Mouse (Mus musculus) CH12.LX (cell line): ENCODE data around the gene Alk. TPM values are rescaled to one million over a fixed set of nuclear protein-coding genes. Genes with fewer than 3 reads are reported as not detected.

Experiments
- DNase-seq: peaks from one replicate; pipeline ENCODE4 v3.0.0-alpha.2; 2013; ENCODE audit errors: extremely low read depth
- H3K27ac ChIP-seq: 2 replicates; pipeline ENCODE4 v1.5.1; 2012; ENCODE audit warnings: low read depth, mild to moderate bottlenecking, control low read depth, moderate library complexity; ENCODE audit not compliant: insufficient read depth
- H3K27me3 ChIP-seq: replicated peaks from 2 replicates; pipeline ENCODE3; 2012; ENCODE audit warnings: inconsistent platforms
- H3K36me3 ChIP-seq, 2 experiments: replicated peaks in 1 of 2; 2 replicates each; pipeline versions ENCODE3 to v1.6.1; 2012; ENCODE audit warnings: inconsistent platforms in 1 of 2, low read length in 1 of 2, mild to moderate bottlenecking in 1 of 2, mixed read lengths in 1 of 2, moderate library complexity in 1 of 2; ENCODE audit not compliant: control insufficient read depth in 1 of 2, insufficient read depth in 1 of 2
- H3K4me1 ChIP-seq, 2 experiments: 2 replicates each; pipeline ENCODE4 v1.6.1; 2012; ENCODE audit warnings: inconsistent platforms in 1 of 2, moderate library complexity in 1 of 2; ENCODE audit not compliant: insufficient read depth in 2 of 2, control insufficient read depth in 1 of 2
- H3K4me2 ChIP-seq: 2 replicates; pipeline ENCODE4 v1.6.1; 2012; ENCODE audit warnings: low read depth, mild to moderate bottlenecking, control low read depth; ENCODE audit not compliant: poor library complexity, insufficient read depth, severe bottlenecking
- H3K4me3 ChIP-seq, 3 experiments: fragments of 150-350 bp in 1 of 3; sonication (generic) in 1 of 3; replicated peaks in 1 of 3; 2 replicates each; pipeline versions ENCODE3 to v1.5.1; 2011 to 2012; ENCODE audit warnings: low read depth in 2 of 3, low read length in 2 of 3, mild to moderate bottlenecking in 2 of 3, moderate library complexity in 2 of 3, control low read depth in 1 of 3, improper control_type of control experiment in 1 of 3, inconsistent platforms in 1 of 3, mixed read lengths in 1 of 3; ENCODE audit not compliant: poor library complexity in 1 of 3
- H3K79me2 ChIP-seq: replicated peaks from 2 replicates; pipeline ENCODE4 v1.6.1; 2012; ENCODE audit warnings: mild to moderate bottlenecking, moderate library complexity; ENCODE audit not compliant: control insufficient read depth, poor library complexity, insufficient read depth, severe bottlenecking; ENCODE audit errors: extremely low read depth
- H3K9ac ChIP-seq: 2 replicates; pipeline ENCODE4 v1.6.1; 2012; ENCODE audit warnings: low read depth, mild to moderate bottlenecking, control low read depth, moderate library complexity; ENCODE audit not compliant: insufficient read depth
- H3K9me3 ChIP-seq: replicated peaks from 2 replicates; pipeline ENCODE3; 2012; ENCODE audit warnings: low read length, inconsistent platforms, mixed read lengths
- BHLHE40 ChIP-seq: IDR thresholded peaks from 2 replicates; pipeline ENCODE4 v1.6.1; 2011; ENCODE audit warnings: mild to moderate bottlenecking, low read depth, low read length, improper control_type of control experiment
- CTCF ChIP-seq, 2 experiments: IDR thresholded peaks in 1 of 2; conservative IDR thresholded peaks in 1 of 2; 2 replicates each; pipeline ENCODE4 v1.5.1; 2011 to 2012; ENCODE audit warnings: low read depth in 2 of 2, low read length in 2 of 2, improper control_type of control experiment in 1 of 2, inconsistent platforms in 1 of 2, mild to moderate bottlenecking in 1 of 2, moderate library complexity in 1 of 2
- E2F4 ChIP-seq: IDR thresholded peaks from 2 replicates; pipeline ENCODE4 v1.6.1; 2011; ENCODE audit warnings: low read depth, low read length, improper control_type of control experiment; ENCODE audit not compliant: insufficient replicate concordance
- GABPA ChIP-seq: IDR thresholded peaks from 2 replicates; pipeline ENCODE4 v1.6.1; 2012; ENCODE audit warnings: low read depth, low read length, improper control_type of control experiment, inconsistent platforms; ENCODE audit not compliant: insufficient replicate concordance
- HCFC1 ChIP-seq: IDR thresholded peaks from 2 replicates; pipeline ENCODE4 v1.6.1; 2012; ENCODE audit warnings: low read depth, mild to moderate bottlenecking, inconsistent platforms, low read length, improper control_type of control experiment
- JUND ChIP-seq: conservative IDR thresholded peaks from 2 replicates; pipeline ENCODE4 v1.6.1; 2011; ENCODE audit warnings: low read depth, low read length, improper control_type of control experiment
- KAT2A ChIP-seq: IDR thresholded peaks from 2 replicates; pipeline ENCODE4 v1.6.1; 2012; ENCODE audit warnings: low read length, improper control_type of control experiment, inconsistent platforms; ENCODE audit not compliant: insufficient replicate concordance
- MAZ ChIP-seq: IDR thresholded peaks from 2 replicates; pipeline ENCODE4 v1.6.1; 2012; ENCODE audit warnings: low read depth, mild to moderate bottlenecking, inconsistent platforms, low read length, improper control_type of control experiment, moderate library complexity
- MXI1 ChIP-seq: IDR thresholded peaks from 2 replicates; pipeline ENCODE4 v1.6.1; 2011; ENCODE audit warnings: mild to moderate bottlenecking, low read depth, low read length, improper control_type of control experiment
- MYC ChIP-seq: IDR thresholded peaks from 2 replicates; pipeline ENCODE4 v1.6.1; 2011; ENCODE audit warnings: low read depth, mild to moderate bottlenecking, improper control_type of control experiment, low read length
- NELFE ChIP-seq: IDR thresholded peaks from 2 replicates; pipeline ENCODE4 v1.6.1; 2011; ENCODE audit warnings: low read depth, low read length, improper control_type of control experiment
- POLR2A ChIP-seq: IDR thresholded peaks from 2 replicates; pipeline ENCODE4 v1.6.1; 2011; ENCODE audit warnings: low read depth, mild to moderate bottlenecking, improper control_type of control experiment, low read length
- RAD21 ChIP-seq: IDR thresholded peaks from 2 replicates; pipeline ENCODE4 v1.6.1; 2011; ENCODE audit warnings: low read depth, mild to moderate bottlenecking, low read length, improper control_type of control experiment, moderate library complexity
- RCOR1 ChIP-seq: conservative IDR thresholded peaks from 2 replicates; pipeline ENCODE4 v1.6.1; 2012; ENCODE audit warnings: low read depth, mild to moderate bottlenecking, inconsistent platforms, low read length, improper control_type of control experiment
- SMC3 ChIP-seq: IDR thresholded peaks from 2 replicates; pipeline ENCODE4 v1.6.1; 2011; ENCODE audit warnings: low read depth, low read length, improper control_type of control experiment
- TBP ChIP-seq: conservative IDR thresholded peaks from 2 replicates; pipeline ENCODE4 v1.6.1; 2011; ENCODE audit warnings: low read depth, low read length, improper control_type of control experiment
- UBTF ChIP-seq: IDR thresholded peaks from 2 replicates; pipeline ENCODE4 v1.6.1; 2012; ENCODE audit warnings: low read depth, mild to moderate bottlenecking, inconsistent platforms, low read length, improper control_type of control experiment, moderate library complexity
- USF1 ChIP-seq: IDR thresholded peaks from 2 replicates; pipeline ENCODE4 v1.6.1; 2014; ENCODE audit warnings: low read depth, mild to moderate bottlenecking, inconsistent platforms, low read length, improper control_type of control experiment
- USF2 ChIP-seq: conservative IDR thresholded peaks from 2 replicates; pipeline ENCODE4 v1.6.1; 2011; ENCODE audit warnings: low read depth, low read length, improper control_type of control experiment
- ZC3H11A ChIP-seq: IDR thresholded peaks from 2 replicates; pipeline ENCODE4 v1.6.1; 2012; ENCODE audit warnings: low read depth, mild to moderate bottlenecking, inconsistent platforms, low read length, improper control_type of control experiment
- ZKSCAN1 ChIP-seq: IDR thresholded peaks from 2 replicates; pipeline ENCODE4 v1.6.1; 2012; ENCODE audit warnings: low read depth, inconsistent platforms, low read length, improper control_type of control experiment, borderline replicate concordance
- dilution Hi-C: fragments of 300-500 bp; cut with MboI; formaldehyde crosslinking; loops from 2 replicates; pipeline ENCODE4 v1.14.3; 2020; ENCODE audit warnings: low sequenced_read_pairs; ENCODE audit not compliant: extremely low pct_unique_long_range_greater_than_20kb, extremely low pct_ligation_motif_present
- in situ Hi-C: fragments of 300-500 bp; cut with MboI; formaldehyde crosslinking; loops from 3 replicates; pipeline ENCODE4 v1.14.3; 2019; ENCODE audit warnings: low sequenced_read_pairs, low pct_ligation_motif_present, low pct_unique_long_range_greater_than_20kb, mixed read lengths
- polyA plus RNA-seq: library from polyadenylated mRNA; unstranded; fragments of >175 nt; gene quantifications from 2 replicates; pipeline ENCODE4 v1.2.1, GENCODE M21; 2012; ENCODE audit warnings: low read depth; ENCODE audit not compliant: insufficient read length
- total RNA-seq, 2 experiments: library from RNA; depleted of rRNA; stranded (reverse); fragments of 300-350 nt in 1 of 2; fragments of >200 nt in 1 of 2; gene quantifications; 2 replicates each; pipeline ENCODE4 v1.2.3; 2012 to 2014

Alk gene
- total and polyA plus RNA-seq, 3 experiments: 0.38 to 0.63 (median 0.44) TPM

GRCm38 (mm10) chr17:72265171-72266022 is 339.0 kb downstream of the Alk start:
- Histone ChIP-seq H3K4me1 (peaks cover 5 to 11% of the 10 kb centered on the region in 2 experiments; a peak in 3 of 4 replicates), H3K4me2 (no peak overlapping the region), H3K79me2 (no peaks in the 10 kb centered on the region), H3K9me3 (no peaks in the 10 kb centered on the region), H3K9ac (no peak overlapping the region), H3K4me3 (no peak overlapping the region), H3K27ac (no peak overlapping the region), H3K27me3 (no peaks in the 10 kb centered on the region), H3K36me3 (no peaks in the 10 kb centered on the region)
- no peak for DNase-seq
- in situ Hi-C loops: no loop called here
- dilution Hi-C loops: no loop called here
- TF ChIP-seq ZKSCAN1 (no peak), USF2 (no peak), GABPA (no peak), HCFC1 (no peak), POLR2A (no peak), MYC (no peak), E2F4 (no peak), RAD21 (no peak), USF1 (no peak), SMC3 (no peak), MXI1 (no peak), MAZ (no peak), ZC3H11A (no peak), RCOR1 (no peak), KAT2A (no peak)

- H3K79me2 ChIP-seq: no peaks in the 10 kb centered on the region
- TF ChIP-seq NELFE: no peak
- TF ChIP-seq TBP: no peak
- TF ChIP-seq UBTF: no peak
- no peak for TF ChIP-seq CTCF (conservative IDR thresholded peaks at IDR 0.05 in 1 of 2, IDR thresholded peaks at IDR 0.05 in 1 of 2; ENCODE audit: low read depth in 2 of 2, low read length in 2 of 2)
- TF ChIP-seq JUND: no peak
- no peak for TF ChIP-seq USF1
- TF ChIP-seq HCFC1: no peak
- TF ChIP-seq BHLHE40: no peak
- H3K9ac ChIP-seq: no peak overlapping the region
- peaks cover 25 to 32% of the 10 kb centered on the region in 2 experiments for H3K4me1 ChIP-seq
- no peaks in the 10 kb centered on the region for H3K27me3 ChIP-seq
- H3K9me3 ChIP-seq: no peaks in the 10 kb centered on the region
- H3K36me3 ChIP-seq: no peaks in the 10 kb centered on the region
- no peak overlapping the region for H3K4me3 ChIP-seq
- dilution Hi-C loops (no loop called here), in situ Hi-C loops (no loop called here)
- H3K4me2 ChIP-seq: no peak overlapping the region
- no peak for DNase-seq
- no peak overlapping the region for H3K27ac ChIP-seq
These were observed 351.0 kb downstream of the Alk start for GRCm38 (mm10) chr17:72253411-72253810.
